Mouse (Mus musculus) embryonic fibroblast, embryonic 13.5 days (primary cell): ENCODE results near the gene Syne3.

Experiments
- CTCF ChIP-seq: IDR thresholded peaks from 2 replicates; pipeline ENCODE4 v1.5.1; 2011; ENCODE audit warnings: mild to moderate bottlenecking, control low read depth, low read length, moderate library complexity, borderline replicate concordance; ENCODE audit not compliant: insufficient read depth
- POLR2A ChIP-seq: IDR thresholded peaks from 2 replicates; pipeline ENCODE4 v1.6.1; 2011; ENCODE audit warnings: low read depth, mild to moderate bottlenecking, control low read depth, low read length, moderate library complexity

- TF ChIP-seq POLR2A (no peak), CTCF (no peak)
Observed at GRCm38 (mm10) chr12:104983476-104983875, 26.1 kb downstream of the Syne3 start.
